Mouse (Mus musculus) kidney, postnatal 0 days (tissue): ENCODE measurements around the gene Ankmy1. TPM values are rescaled to one million over a fixed set of nuclear protein-coding genes. Genes with fewer than 3 reads are reported as not detected.

ENCODE experiments used
- ATAC-seq: fragments of 200-750 bp; cut with Nextera tagmentation; replicated peaks from 2 replicates; pipeline ENCODE4 v1.8.0; 2017; ENCODE audit warnings: low read depth, moderate number of reproducible peaks, moderate TSS enrichment, moderate library complexity; ENCODE audit not compliant: low FRiP score
- DNase-seq: peaks from one replicate; pipeline ENCODE4 v3.0.0-alpha.2; 2016; ENCODE audit warnings: low spot score
- H3K27ac ChIP-seq: fragments of 300-500 bp; sonication (generic); 2 replicates; pipeline ENCODE4 v1.5.1; 2014; ENCODE audit warnings: mild to moderate bottlenecking
- H3K27me3 ChIP-seq: fragments of 300-500 bp; sonication (generic); 2 replicates; pipeline ENCODE4 v1.6.1; 2014; ENCODE audit warnings: low read length, mixed read lengths; ENCODE audit not compliant: insufficient read depth
- H3K36me3 ChIP-seq: fragments of 300-500 bp; sonication (generic); 2 replicates; pipeline ENCODE4 v1.6.1; 2014; ENCODE audit warnings: low read length, mixed read lengths; ENCODE audit not compliant: insufficient read depth
- H3K4me1 ChIP-seq: fragments of 300-500 bp; sonication (generic); replicated peaks from 2 replicates; pipeline ENCODE4 v1.6.1; 2014; ENCODE audit warnings: antibody characterized with exemption, low read length, mixed read lengths; ENCODE audit not compliant: insufficient read depth
- H3K4me2 ChIP-seq: fragments of 300-500 bp; sonication (generic); 2 replicates; pipeline ENCODE4 v1.6.1; 2014; ENCODE audit warnings: mild to moderate bottlenecking, low read length, moderate library complexity, mixed read lengths
- H3K4me3 ChIP-seq: fragments of 300-500 bp; sonication (generic); replicated peaks from 2 replicates; pipeline ENCODE4 v1.5.1; 2014; ENCODE audit warnings: low read depth, low read length
- H3K9ac ChIP-seq: fragments of 300-500 bp; sonication (generic); 2 replicates; pipeline ENCODE4 v1.6.1; 2014; ENCODE audit warnings: low read depth, low read length
- H3K9me3 ChIP-seq: fragments of 300-500 bp; sonication (generic); replicated peaks from 2 replicates; pipeline ENCODE4 v1.6.1; 2016; ENCODE audit warnings: low read length, inconsistent platforms, mixed read lengths
- CTCF ChIP-seq: IDR thresholded peaks from 2 replicates; pipeline ENCODE4 v1.5.1; 2016; ENCODE audit warnings: antibody characterized with exemption, low read depth, mild to moderate bottlenecking, moderate library complexity
- whole genome bisulfite sequencing: fragments of 180-500 bp; shearing (Covaris S2); extraction: QIAGEN DNeasy Blood & Tissue Kit; methylation state at CpG from one replicate; pipeline ENCODE4 v1.1.7; 2014; 5-methylcytosine and 5-hydroxymethylcytosine counted together
- polyA plus RNA-seq: library from polyadenylated mRNA; unstranded; fragments of >200 nt; fragmentation: Nextera tagmentation; extraction: Ambion mirVana; gene quantifications from 2 replicates; pipeline ENCODE4 v1.2.1, GENCODE M21; 2015

Gene Ankmy1
- 0.14 and 0.43 TPM in 2 replicates for polyA plus RNA-seq

DNA sequence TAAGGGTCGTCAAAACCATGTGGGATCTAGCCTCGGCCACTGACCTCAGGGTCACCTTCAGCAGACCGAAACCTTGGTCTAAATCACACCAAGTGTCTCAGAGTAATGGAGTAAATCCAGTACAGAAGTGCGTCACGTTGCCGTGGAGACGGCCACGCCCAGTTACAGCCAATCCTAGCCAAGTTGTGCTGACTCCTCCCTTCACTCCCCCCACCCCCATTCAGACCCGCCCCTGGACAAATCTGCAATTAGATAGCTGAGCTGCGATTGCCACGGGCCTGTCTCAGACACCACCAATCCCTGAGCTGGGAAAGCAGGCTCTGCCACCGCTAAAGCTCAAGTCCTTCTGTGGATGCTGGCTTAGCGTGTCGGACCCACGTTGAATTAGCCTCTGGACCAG lies at the start of gene Ankmy1:
Gene Ankmy1 (minus strand): TSS at position 121 of the 400 bp plus-strand sequence.
- DNase-seq (peak; percentile 85), ATAC-seq (peak; percentile 63)
- Histone ChIP-seq H3K27ac (no peak within 1 kb of the TSS), H3K27me3 (no peaks in the 10 kb centered on the region), H3K9me3 (no peaks in the 10 kb centered on the region), H3K4me2 (peak within 1 kb of the TSS; percentile 52), H3K4me1 (0 out of 2 replicates have a peak, but pooled peaks cover 7% of the 10 kb centered on the region), H3K36me3 (no peaks in the 10 kb centered on the region), H3K4me3 (peak within 1 kb of the TSS; percentile 4; the same call in 1 of the 2 replicates), H3K9ac (no peak within 1 kb of the TSS)
- no peak for TF ChIP-seq CTCF
- 1% methylated on average over 15 of the region's 15 CpGs for WGBS

DNA sequence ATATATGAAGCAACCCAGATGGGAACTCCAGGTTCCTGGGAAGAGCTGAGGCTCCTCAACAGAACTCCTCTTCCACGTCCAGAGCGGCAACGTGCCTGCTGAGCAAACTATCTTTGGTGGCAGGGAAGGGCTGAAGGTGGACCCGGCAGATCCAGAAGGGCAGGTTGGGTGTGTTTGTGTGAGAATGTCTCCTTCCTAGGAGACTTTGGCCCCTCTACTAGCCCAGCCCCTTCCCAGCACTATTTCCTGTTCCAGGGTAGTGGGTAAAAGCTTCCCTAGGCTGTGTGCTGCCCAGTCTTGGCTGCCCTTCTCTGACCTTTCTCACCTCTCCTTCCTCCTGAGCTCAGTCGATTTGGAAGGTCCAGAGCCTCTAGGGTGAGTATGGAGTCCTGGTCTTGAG lies 47.9 kb upstream of the Ankmy1 start, which contains the start of gene Gpr35:
Gene Gpr35 (plus strand): TSS at position 259 of the 400 bp plus-strand sequence.
- H3K27me3 ChIP-seq: no peaks in the 10 kb centered on the region
- H3K9ac ChIP-seq: no peak within 1 kb of the TSS
- H3K9me3 ChIP-seq: no peaks in the 10 kb centered on the region
- no peak for TF ChIP-seq CTCF
- 80% methylated on average over 5 of the region's 5 CpGs for WGBS
- peaks cover 17% of the 10 kb centered on the region for H3K36me3 ChIP-seq
- H3K27ac ChIP-seq: no peak within 1 kb of the TSS
- DNase-seq (no peak), ATAC-seq (peak; percentile 42; the same call in 1 of the 2 replicates)
- no peaks in the 10 kb centered on the region for H3K4me1 ChIP-seq
- H3K4me3 ChIP-seq: no peak within 1 kb of the TSS
- no peak within 1 kb of the TSS for H3K4me2 ChIP-seq

DNA sequence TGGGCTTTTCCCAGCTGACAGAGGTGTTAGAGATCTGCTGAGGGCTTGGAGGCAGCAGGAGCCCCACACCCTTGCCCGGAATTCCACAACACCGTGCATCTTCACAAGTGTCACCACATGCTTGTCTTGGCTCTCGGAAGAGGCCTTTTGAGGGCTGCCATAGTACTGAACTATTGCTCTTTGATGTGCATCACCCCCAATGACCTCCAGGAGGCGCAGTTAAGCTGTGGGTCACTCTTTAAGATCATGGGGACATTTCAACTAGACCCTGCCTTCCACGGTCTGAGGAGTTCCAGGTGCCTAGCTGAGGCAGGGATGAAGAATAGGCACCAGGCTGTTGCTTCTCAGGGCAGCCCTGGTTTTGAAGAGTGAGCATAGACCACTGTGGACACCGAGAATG lies 46.7 kb upstream of the Ankmy1 start:
- ATAC-seq (no peak), DNase-seq (no peak)
- no peaks in the 10 kb centered on the region for H3K27me3 ChIP-seq
- H3K36me3 ChIP-seq: peaks cover 29% of the 10 kb centered on the region
- TF ChIP-seq CTCF: peak; percentile 59
- no peak overlapping the region for H3K9ac ChIP-seq
- H3K4me3 ChIP-seq: no peak overlapping the region
- H3K9me3 ChIP-seq: no peaks in the 10 kb centered on the region
- H3K4me2 ChIP-seq: no peak overlapping the region
- WGBS: 55% methylated on average over 6 of the region's 6 CpGs
- H3K27ac ChIP-seq: no peak overlapping the region
- no peaks in the 10 kb centered on the region for H3K4me1 ChIP-seq

DNA sequence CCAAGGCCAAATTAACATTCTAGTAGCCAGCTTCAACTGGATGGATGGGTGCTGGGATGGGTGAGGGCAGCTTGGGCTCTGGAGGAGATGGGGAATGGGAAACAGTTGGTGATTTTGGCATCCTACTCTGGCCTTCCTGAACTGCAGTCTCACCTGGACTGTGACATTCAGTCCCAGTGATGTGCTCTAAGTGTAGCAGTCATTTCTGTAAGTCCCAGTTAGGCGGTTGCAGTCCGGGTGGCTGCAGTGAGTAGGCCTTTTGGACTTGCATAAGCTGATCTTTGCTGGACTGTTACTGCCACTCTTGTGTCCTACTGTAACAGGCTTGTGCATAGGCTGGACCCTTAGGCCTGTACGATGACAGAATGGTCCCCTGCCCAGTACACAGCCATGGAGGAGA lies 45.3 kb upstream of the Ankmy1 start:
- no peak overlapping the region for H3K4me2 ChIP-seq
- peaks cover 37% of the 10 kb centered on the region for H3K36me3 ChIP-seq
- no peak for TF ChIP-seq CTCF
- no peak overlapping the region for H3K27ac ChIP-seq
- no peak for ATAC-seq
- H3K27me3 ChIP-seq: no peaks in the 10 kb centered on the region
- H3K9ac ChIP-seq: no peak overlapping the region
- H3K4me3 ChIP-seq: no peak overlapping the region
- no peaks in the 10 kb centered on the region for H3K4me1 ChIP-seq
- H3K9me3 ChIP-seq: no peaks in the 10 kb centered on the region
- WGBS: 97% methylated on average over 3 of the region's 3 CpGs
- DNase-seq: no peak

DNA sequence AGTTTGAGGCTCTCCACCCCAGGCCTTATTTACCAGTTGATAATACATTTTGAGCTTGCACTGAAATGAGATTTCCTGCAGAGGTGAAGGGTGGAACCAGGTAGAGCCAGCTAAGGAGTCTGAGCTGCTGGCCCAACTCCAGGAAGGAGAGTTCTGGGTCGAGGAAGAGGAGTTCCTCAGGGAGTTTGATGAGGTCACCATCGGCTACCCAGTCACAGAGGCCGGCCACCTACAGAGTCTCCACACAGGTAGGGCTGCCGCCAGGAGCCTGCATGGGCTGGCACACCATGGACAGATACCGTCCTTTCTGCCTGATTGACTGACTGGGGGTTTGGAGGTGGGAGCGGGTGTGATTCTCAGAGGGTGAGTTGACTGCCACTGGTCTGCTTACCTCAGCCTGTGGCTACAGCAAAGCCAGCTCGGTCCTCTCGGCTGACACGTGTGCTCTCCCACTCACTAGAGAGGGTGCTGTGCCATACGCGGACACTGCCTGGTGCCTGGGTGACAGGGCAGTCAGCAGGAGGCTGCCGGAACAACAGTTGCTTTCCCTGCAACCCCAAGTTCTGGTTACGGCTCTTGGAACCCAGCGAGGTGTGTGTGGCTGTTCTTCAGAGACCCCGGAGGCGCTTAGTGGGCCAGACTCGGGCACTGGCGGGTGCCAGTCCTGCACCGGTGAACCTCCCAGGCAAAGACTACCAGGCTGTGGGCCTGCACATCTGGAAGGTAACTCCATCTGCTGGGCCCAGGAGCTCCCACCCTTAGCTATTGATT lies 40.7 kb upstream of the Ankmy1 start:
- H3K27me3 ChIP-seq: no peaks in the 10 kb centered on the region
- ATAC-seq (no peak), DNase-seq (no peak)
- 94% methylated on average over 19 of the region's 19 CpGs for WGBS
- no peak for TF ChIP-seq CTCF
- H3K4me3 ChIP-seq: no peak overlapping the region
- no peaks in the 10 kb centered on the region for H3K9me3 ChIP-seq
- no peak overlapping the region for H3K4me2 ChIP-seq
- H3K36me3 ChIP-seq: peaks cover 70% of the 10 kb centered on the region
- no peak overlapping the region for H3K27ac ChIP-seq
- H3K9ac ChIP-seq: no peak overlapping the region
- no peaks in the 10 kb centered on the region for H3K4me1 ChIP-seq

DNA sequence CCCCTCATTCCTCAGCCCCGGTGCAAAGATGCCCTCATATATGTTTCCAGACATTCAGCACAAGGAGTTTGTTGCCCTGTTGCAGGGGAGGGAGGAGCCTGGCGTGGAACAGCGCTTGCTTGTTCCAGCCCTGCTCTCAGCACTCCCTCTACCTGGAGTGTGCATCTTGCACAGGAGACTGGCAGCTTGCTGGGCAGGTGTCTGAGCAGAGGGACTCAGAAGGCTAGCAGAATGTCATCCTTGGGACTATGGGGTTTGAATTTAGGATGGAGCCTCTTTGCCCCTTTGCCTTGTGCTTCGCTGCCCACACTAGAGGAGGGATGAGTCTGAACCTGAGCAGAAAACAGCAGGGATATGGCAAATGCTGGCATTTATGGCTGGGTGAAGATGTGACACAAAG lies 37.0 kb upstream of the Ankmy1 start:
- Histone ChIP-seq H3K4me1 (peaks cover 4% of the 10 kb centered on the region; the same call in 1 of the 2 replicates), H3K4me3 (no peak overlapping the region), H3K9me3 (no peaks in the 10 kb centered on the region), H3K27ac (no peak overlapping the region), H3K9ac (no peak overlapping the region), H3K27me3 (no peaks in the 10 kb centered on the region), H3K4me2 (no peak overlapping the region), H3K36me3 (peaks cover 44% of the 10 kb centered on the region)
- ATAC-seq (no peak), DNase-seq (no peak)
- TF ChIP-seq CTCF: no peak
- WGBS: 92% methylated on average over 4 of the region's 4 CpGs
